Comparison of ENCODE assay signal across 20 mouse cellular contexts in the genomic region with DNA sequence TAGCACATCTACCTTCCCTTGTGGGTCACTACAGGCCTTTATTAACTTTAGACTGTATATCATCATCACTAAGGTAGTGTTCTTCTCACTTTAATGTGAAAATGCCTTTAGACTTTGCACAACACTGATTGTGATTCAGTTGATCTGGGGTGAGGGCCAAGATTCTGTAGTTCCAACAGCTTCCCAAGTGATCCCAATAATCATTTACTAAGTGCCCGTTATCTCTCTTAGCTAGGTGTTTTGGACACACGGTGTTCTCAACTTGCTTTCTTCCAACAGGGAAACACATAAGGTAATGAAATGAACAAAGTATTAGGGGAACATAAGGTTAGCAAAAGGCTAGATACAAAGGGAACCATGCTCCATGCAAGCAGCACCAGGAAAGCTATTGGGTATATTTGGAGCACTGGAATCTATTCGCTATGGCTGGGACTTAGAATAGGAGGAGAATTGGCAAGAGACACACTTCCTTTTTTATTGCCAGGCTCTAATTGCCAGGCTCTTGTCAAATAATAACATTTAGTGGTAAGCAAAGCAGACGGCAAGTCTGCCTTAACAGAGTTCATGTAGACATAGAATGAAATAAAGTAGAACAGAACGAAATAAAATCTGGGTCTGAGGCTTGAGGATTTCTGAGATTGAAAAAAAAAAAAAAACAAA. TPM values are rescaled to one million over a fixed set of nuclear protein-coding genes. Genes with fewer than 3 reads are reported as not detected.
"Had no signal": no experiment of that assay in that cellular context is flagged by ENCODE, and none has a peak within 500 bp of the region (broad histone marks: within the 10 kb centered on the region; RNA-seq: fewer than 3 reads in every experiment).

No protein-coding gene starts in this region.

- H3K4me3 ChIP-seq: intestine, embryonic 15.5 days; left cerebral cortex, adult 2 months; limb, embryonic 10.5 days; liver, embryonic 15.5 days; lung, embryonic 15.5 days; megakaryocyte, embryonic 14.5 days; midbrain, embryonic 15.5 days; neural tube, embryonic 13.5 days had no signal

- H3K4me2 ChIP-seq: intestine, embryonic 15.5 days; liver, embryonic 15.5 days; lung, embryonic 15.5 days; midbrain, embryonic 11.5 days; midbrain, embryonic 15.5 days; neural tube, embryonic 13.5 days had no signal

- H3K27ac ChIP-seq: intestine, embryonic 15.5 days; kidney, postnatal 0 days; left cerebral cortex, adult 2 months; limb, embryonic 10.5 days; liver, embryonic 15.5 days; lung, embryonic 15.5 days; macrophage; midbrain, embryonic 15.5 days; neural tube, embryonic 13.5 days had no signal

- H3K4me1 ChIP-seq: intestine, embryonic 15.5 days; liver, embryonic 15.5 days; lung, embryonic 15.5 days; megakaryocyte, embryonic 14.5 days; midbrain, embryonic 15.5 days; neural tube, embryonic 13.5 days had no signal

- H3K9ac ChIP-seq: intestine, embryonic 15.5 days; liver, embryonic 15.5 days; lung, embryonic 15.5 days; midbrain, embryonic 15.5 days; neural tube, embryonic 13.5 days had no signal

- H3K36me3 ChIP-seq: intestine, embryonic 15.5 days; limb, embryonic 10.5 days; liver, embryonic 15.5 days; lung, embryonic 15.5 days; midbrain, embryonic 15.5 days; neural tube, embryonic 13.5 days had no signal

- H3K9me3 ChIP-seq: intestine, embryonic 15.5 days; limb, embryonic 10.5 days; liver, embryonic 15.5 days; lung, embryonic 15.5 days; megakaryocyte, embryonic 14.5 days; midbrain, embryonic 15.5 days; neural tube, embryonic 13.5 days had no signal

- DNase-seq: kidney, adult 8-10 months; kidney, postnatal 4 days; lung, postnatal 14 days; retina, postnatal 1 day; right cerebral cortex, postnatal 4 days; spleen, adult 18-20 months; thymus, adult 18-20 months; thymus, postnatal 14 days had no signal

- H3K27me3 ChIP-seq: intestine, embryonic 15.5 days; liver, embryonic 15.5 days; lung, embryonic 15.5 days; megakaryocyte, embryonic 14.5 days; midbrain, embryonic 15.5 days; neural tube, embryonic 13.5 days had no signal

- ATAC-seq: intestine, embryonic 15.5 days; midbrain, embryonic 15.5 days had no signal

RNA-seq across cellular contexts. Expression of gene Fez1, which starts 13.4 kb away (rescaled TPM):
- total RNA-seq: monocyte, adult 5-6 weeks had no signal
- polyA plus RNA-seq: macrophage had no signal
